Mouse (Mus musculus) CH12.LX (cell line): ENCODE measurements around the gene Tspan13. TPM values are rescaled to one million over a fixed set of nuclear protein-coding genes. Genes with fewer than 3 reads are reported as not detected.
A peak's percentile ranks its signal among the peaks of the same experiment; 100 is the strongest.

Experiments
- DNase-seq: peaks from one replicate; pipeline ENCODE4 v3.0.0-alpha.2; 2013; ENCODE audit errors: extremely low read depth
- H3K27ac ChIP-seq: 2 replicates; pipeline ENCODE4 v1.5.1; 2012; ENCODE audit warnings: low read depth, mild to moderate bottlenecking, control low read depth, moderate library complexity; ENCODE audit not compliant: insufficient read depth
- H3K27me3 ChIP-seq: replicated peaks from 2 replicates; pipeline ENCODE3; 2012; ENCODE audit warnings: inconsistent platforms
- H3K36me3 ChIP-seq, 2 experiments: replicated peaks in 1 of 2; 2 replicates each; pipeline versions ENCODE3 to v1.6.1; 2012; ENCODE audit warnings: inconsistent platforms in 1 of 2, low read length in 1 of 2, mild to moderate bottlenecking in 1 of 2, mixed read lengths in 1 of 2, moderate library complexity in 1 of 2; ENCODE audit not compliant: control insufficient read depth in 1 of 2, insufficient read depth in 1 of 2
- H3K4me1 ChIP-seq, 2 experiments: 2 replicates each; pipeline ENCODE4 v1.6.1; 2012; ENCODE audit warnings: inconsistent platforms in 1 of 2, moderate library complexity in 1 of 2; ENCODE audit not compliant: insufficient read depth in 2 of 2, control insufficient read depth in 1 of 2
- H3K4me2 ChIP-seq: 2 replicates; pipeline ENCODE4 v1.6.1; 2012; ENCODE audit warnings: low read depth, mild to moderate bottlenecking, control low read depth; ENCODE audit not compliant: poor library complexity, insufficient read depth, severe bottlenecking
- H3K4me3 ChIP-seq, 3 experiments: fragments of 150-350 bp in 1 of 3; sonication (generic) in 1 of 3; replicated peaks in 1 of 3; 2 replicates each; pipeline versions ENCODE3 to v1.5.1; 2011 to 2012; ENCODE audit warnings: low read depth in 2 of 3, low read length in 2 of 3, mild to moderate bottlenecking in 2 of 3, moderate library complexity in 2 of 3, control low read depth in 1 of 3, improper control_type of control experiment in 1 of 3, inconsistent platforms in 1 of 3, mixed read lengths in 1 of 3; ENCODE audit not compliant: poor library complexity in 1 of 3
- H3K79me2 ChIP-seq: replicated peaks from 2 replicates; pipeline ENCODE4 v1.6.1; 2012; ENCODE audit warnings: mild to moderate bottlenecking, moderate library complexity; ENCODE audit not compliant: control insufficient read depth, poor library complexity, insufficient read depth, severe bottlenecking; ENCODE audit errors: extremely low read depth
- H3K9ac ChIP-seq: 2 replicates; pipeline ENCODE4 v1.6.1; 2012; ENCODE audit warnings: low read depth, mild to moderate bottlenecking, control low read depth, moderate library complexity; ENCODE audit not compliant: insufficient read depth
- H3K9me3 ChIP-seq: replicated peaks from 2 replicates; pipeline ENCODE3; 2012; ENCODE audit warnings: low read length, inconsistent platforms, mixed read lengths
- CHD1 ChIP-seq: IDR thresholded peaks from 2 replicates; pipeline ENCODE4 v1.6.1; 2012; ENCODE audit warnings: low read depth, low read length, improper control_type of control experiment, inconsistent platforms
- E2F4 ChIP-seq: IDR thresholded peaks from 2 replicates; pipeline ENCODE4 v1.6.1; 2011; ENCODE audit warnings: low read depth, low read length, improper control_type of control experiment; ENCODE audit not compliant: insufficient replicate concordance
- ETS1 ChIP-seq: conservative IDR thresholded peaks from 2 replicates; pipeline ENCODE4 v1.6.1; 2012; ENCODE audit warnings: low read depth, mild to moderate bottlenecking, inconsistent platforms, low read length, improper control_type of control experiment, moderate library complexity
- GABPA ChIP-seq: IDR thresholded peaks from 2 replicates; pipeline ENCODE4 v1.6.1; 2012; ENCODE audit warnings: low read depth, low read length, improper control_type of control experiment, inconsistent platforms; ENCODE audit not compliant: insufficient replicate concordance
- IRF4 ChIP-seq: IDR thresholded peaks from 2 replicates; pipeline ENCODE4 v1.6.1; 2014; ENCODE audit warnings: low read depth, mild to moderate bottlenecking, inconsistent platforms, low read length, improper control_type of control experiment
- JUN ChIP-seq: IDR thresholded peaks from 2 replicates; pipeline ENCODE4 v1.6.1; 2011; ENCODE audit warnings: low read depth, mild to moderate bottlenecking, low read length, improper control_type of control experiment, moderate library complexity; ENCODE audit not compliant: insufficient read depth
- JUND ChIP-seq: conservative IDR thresholded peaks from 2 replicates; pipeline ENCODE4 v1.6.1; 2011; ENCODE audit warnings: low read depth, low read length, improper control_type of control experiment
- MAFK ChIP-seq: IDR thresholded peaks from 2 replicates; pipeline ENCODE4 v1.6.1; 2011; ENCODE audit warnings: low read length, improper control_type of control experiment; ENCODE audit not compliant: insufficient replicate concordance
- MAX ChIP-seq: IDR thresholded peaks from 2 replicates; pipeline ENCODE4 v1.6.1; 2011; ENCODE audit warnings: low read length, improper control_type of control experiment
- MAZ ChIP-seq: IDR thresholded peaks from 2 replicates; pipeline ENCODE4 v1.6.1; 2012; ENCODE audit warnings: low read depth, mild to moderate bottlenecking, inconsistent platforms, low read length, improper control_type of control experiment, moderate library complexity
- MYC ChIP-seq: IDR thresholded peaks from 2 replicates; pipeline ENCODE4 v1.6.1; 2011; ENCODE audit warnings: low read depth, mild to moderate bottlenecking, improper control_type of control experiment, low read length
- NRF1 ChIP-seq: IDR thresholded peaks from 2 replicates; pipeline ENCODE4 v1.6.1; 2014; ENCODE audit warnings: low read depth, mild to moderate bottlenecking, inconsistent platforms, low read length, improper control_type of control experiment, moderate library complexity
- POLR2A ChIP-seq: IDR thresholded peaks from 2 replicates; pipeline ENCODE4 v1.6.1; 2011; ENCODE audit warnings: low read depth, mild to moderate bottlenecking, improper control_type of control experiment, low read length
- POLR2AphosphoS2 ChIP-seq: IDR thresholded peaks from 2 replicates; pipeline ENCODE4 v1.6.1; 2011; ENCODE audit warnings: low read depth, low read length, improper control_type of control experiment
- RAD21 ChIP-seq: IDR thresholded peaks from 2 replicates; pipeline ENCODE4 v1.6.1; 2011; ENCODE audit warnings: low read depth, mild to moderate bottlenecking, low read length, improper control_type of control experiment, moderate library complexity
- RCOR1 ChIP-seq: conservative IDR thresholded peaks from 2 replicates; pipeline ENCODE4 v1.6.1; 2012; ENCODE audit warnings: low read depth, mild to moderate bottlenecking, inconsistent platforms, low read length, improper control_type of control experiment
- SIN3A ChIP-seq: IDR thresholded peaks from 2 replicates; pipeline ENCODE4 v1.6.1; 2012; ENCODE audit warnings: low read length, improper control_type of control experiment, inconsistent platforms
- TCF12 ChIP-seq: IDR thresholded peaks from 2 replicates; pipeline ENCODE4 v1.6.1; 2014; ENCODE audit warnings: low read depth, mild to moderate bottlenecking, inconsistent platforms, low read length, improper control_type of control experiment
- USF1 ChIP-seq: IDR thresholded peaks from 2 replicates; pipeline ENCODE4 v1.6.1; 2014; ENCODE audit warnings: low read depth, mild to moderate bottlenecking, inconsistent platforms, low read length, improper control_type of control experiment
- ZC3H11A ChIP-seq: IDR thresholded peaks from 2 replicates; pipeline ENCODE4 v1.6.1; 2012; ENCODE audit warnings: low read depth, mild to moderate bottlenecking, inconsistent platforms, low read length, improper control_type of control experiment
- ZMIZ1 ChIP-seq: IDR thresholded peaks from 2 replicates; pipeline ENCODE4 v1.6.1; 2012; ENCODE audit warnings: low read depth, mild to moderate bottlenecking, inconsistent platforms, low read length, improper control_type of control experiment
- dilution Hi-C: fragments of 300-500 bp; cut with MboI; formaldehyde crosslinking; loops from 2 replicates; pipeline ENCODE4 v1.14.3; 2020; ENCODE audit warnings: low sequenced_read_pairs; ENCODE audit not compliant: extremely low pct_unique_long_range_greater_than_20kb, extremely low pct_ligation_motif_present
- in situ Hi-C: fragments of 300-500 bp; cut with MboI; formaldehyde crosslinking; loops from 3 replicates; pipeline ENCODE4 v1.14.3; 2019; ENCODE audit warnings: low sequenced_read_pairs, low pct_ligation_motif_present, low pct_unique_long_range_greater_than_20kb, mixed read lengths
- polyA plus RNA-seq: library from polyadenylated mRNA; unstranded; fragments of >175 nt; gene quantifications from 2 replicates; pipeline ENCODE4 v1.2.1, GENCODE M21; 2012; ENCODE audit warnings: low read depth; ENCODE audit not compliant: insufficient read length
- total RNA-seq, 2 experiments: library from RNA; depleted of rRNA; stranded (reverse); fragments of 300-350 nt in 1 of 2; fragments of >200 nt in 1 of 2; gene quantifications; 2 replicates each; pipeline ENCODE4 v1.2.3; 2012 to 2014

Gene Tspan13
- total and polyA plus RNA-seq, 3 experiments = 16.6 to 28.9 (median 18.6) TPM

- Histone ChIP-seq H3K27ac (no peak overlapping the region), H3K4me1 (0 out of 4 replicates have a peak, but pooled peaks cover 0 to 2% of the 10 kb centered on the region in 2 experiments), H3K79me2 (no peaks in the 10 kb centered on the region), H3K36me3 (no peaks in the 10 kb centered on the region), H3K27me3 (no peaks in the 10 kb centered on the region), H3K4me3 (no peak overlapping the region), H3K9me3 (no peaks in the 10 kb centered on the region), H3K9ac (no peak overlapping the region), H3K4me2 (no peak overlapping the region)
- dilution Hi-C loops (no loop called here), in situ Hi-C loops (loop anchor here (10.0 kb wide), 1 partner anchor 61 kb away; no protein-coding TSS in a partner anchor)
- TF ChIP-seq MYC = no peak
- no peak for TF ChIP-seq USF1
- TF ChIP-seq ETS1 = no peak
- no peak for TF ChIP-seq MAX
- TF ChIP-seq ZC3H11A = no peak
- no peak for TF ChIP-seq POLR2AphosphoS2
- no peak for TF ChIP-seq TCF12
- TF ChIP-seq SIN3A = no peak
- TF ChIP-seq RCOR1 = no peak
- no peak for TF ChIP-seq IRF4
- no peak for TF ChIP-seq MAFK
- no peak for TF ChIP-seq JUND
- no peak for DNase-seq
These were observed 66.4 kb downstream of the Tspan13 start for GRCm38 (mm10) chr12:35975898-35976297.

GRCm38 (mm10) chr12:35966768-35967141 is 75.5 kb downstream of the Tspan13 start:
- Histone ChIP-seq H3K27ac (no peak overlapping the region), H3K36me3 (no peaks in the 10 kb centered on the region), H3K4me3 (no peak overlapping the region), H3K79me2 (no peaks in the 10 kb centered on the region), H3K4me2 (peak overlapping the region; percentile 16; the same call in 1 of the 2 replicates), H3K9ac (no peak overlapping the region), H3K27me3 (no peaks in the 10 kb centered on the region), H3K9me3 (no peaks in the 10 kb centered on the region), H3K4me1 (no peaks in the 10 kb centered on the region)
- dilution Hi-C loops (no loop called here), in situ Hi-C loops (no loop called here)
- no peak for TF ChIP-seq CHD1
- no peak for DNase-seq

GRCm38 (mm10) chr12:35966098-35966767 is 76.1 kb downstream of the Tspan13 start:
- no peak for TF ChIP-seq MAZ
- TF ChIP-seq ZMIZ1 = no peak
- TF ChIP-seq E2F4 = no peak
- no peak for TF ChIP-seq POLR2A
- TF ChIP-seq GABPA = no peak
- no peak for TF ChIP-seq NRF1
- no peak for TF ChIP-seq CHD1
- no peak for TF ChIP-seq USF1
- TF ChIP-seq POLR2AphosphoS2 = no peak
- TF ChIP-seq RAD21 = no peak
- TF ChIP-seq JUN = no peak
- no peak for TF ChIP-seq IRF4
- H3K9ac ChIP-seq = no peak overlapping the region
- no peaks in the 10 kb centered on the region for H3K27me3 ChIP-seq
- no peak overlapping the region for H3K27ac ChIP-seq
- no peak for DNase-seq
- peak overlapping the region; percentile 16; the same call in 1 of the 2 replicates for H3K4me2 ChIP-seq
- in situ Hi-C loops (no loop called here), dilution Hi-C loops (no loop called here)
- H3K36me3 ChIP-seq = no peaks in the 10 kb centered on the region
- H3K79me2 ChIP-seq = no peaks in the 10 kb centered on the region
- no peaks in the 10 kb centered on the region for H3K4me1 ChIP-seq
- H3K4me3 ChIP-seq = no peak overlapping the region
- no peaks in the 10 kb centered on the region for H3K9me3 ChIP-seq
